Mouse (Mus musculus) cerebellum, postnatal 14 days (tissue): Measurements from ENCODE around the gene Gm10424.
"Not testable (repeated sequence)": the region's sequence is repeated elsewhere in the genome, so short reads cannot be mapped to it uniquely, and the experiment has no call there.

ENCODE experiments used
- DNase-seq, 2 experiments: peaks; one replicate each; pipeline ENCODE4 v3.0.0; 2021; ENCODE audit warnings: mixed read lengths in 2 of 2

Gm10424 gene

DNA sequence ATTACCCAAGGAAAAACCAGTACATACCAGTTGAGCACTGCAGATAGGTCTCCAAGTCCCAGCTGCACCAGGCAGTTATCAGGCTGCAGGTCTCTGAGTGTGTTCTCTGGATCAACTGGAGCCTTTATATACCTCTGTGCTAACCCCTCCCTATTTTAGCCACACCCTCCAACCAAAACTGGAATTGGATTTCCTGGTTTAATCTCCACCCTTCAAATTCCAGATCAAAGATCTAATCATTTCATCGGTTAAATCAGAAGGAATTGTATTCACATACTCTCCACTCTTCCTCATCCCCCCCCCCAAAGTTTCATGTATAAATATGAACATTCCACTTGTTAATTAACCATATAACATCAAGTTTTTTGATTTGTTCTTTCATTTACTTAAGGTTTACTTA is at the start of gene Gm10424:
Gene Gm10424 (minus strand): TSS at position 101 of the 400 bp plus-strand sequence.
- not testable (repeated sequence) for DNase-seq

DNA sequence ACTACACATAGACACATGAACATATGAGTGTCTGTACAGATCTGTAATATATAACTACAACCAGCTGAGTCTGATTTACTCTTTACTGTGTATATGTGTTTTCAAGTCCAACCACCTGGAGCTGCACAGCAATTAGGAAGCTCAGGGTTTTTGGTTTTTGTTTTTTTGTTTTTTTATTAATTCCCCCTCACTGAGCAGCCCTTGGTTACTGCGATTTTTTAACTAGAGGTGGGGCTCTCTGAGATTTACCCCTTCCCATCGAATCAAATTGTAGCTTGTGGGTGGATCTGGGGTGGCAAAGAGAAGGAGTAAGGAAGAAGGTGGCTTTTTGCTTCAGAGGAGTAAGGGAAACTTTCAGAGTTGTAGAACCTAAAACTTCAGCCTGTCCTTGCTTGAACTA is 33.0 kb upstream of the Gm10424 start, which contains the start of gene Gm3259:
Gene Gm3259 (plus strand): TSS at position 301 of the 400 bp plus-strand sequence.
- DNase-seq, result not testable (repeated sequence)
